Mouse (Mus musculus) megakaryocyte, embryonic 14.5 days (primary cell): ENCODE measurements around the gene C1rl.
"Not testable (repeated sequence)": the region's sequence is repeated elsewhere in the genome, so short reads cannot be mapped to it uniquely, and the experiment has no call there.

Experiments used
- FLI1 ChIP-seq: IDR thresholded peaks from 2 replicates; pipeline ENCODE4 v1.6.1; 2012; ENCODE audit warnings: low read length, inconsistent platforms, mixed read lengths
- GATA1 ChIP-seq: IDR thresholded peaks from 3 replicates; pipeline ENCODE4 v1.6.1; 2012; ENCODE audit warnings: mixed read lengths, low read length, inconsistent platforms, borderline replicate concordance

DNA sequence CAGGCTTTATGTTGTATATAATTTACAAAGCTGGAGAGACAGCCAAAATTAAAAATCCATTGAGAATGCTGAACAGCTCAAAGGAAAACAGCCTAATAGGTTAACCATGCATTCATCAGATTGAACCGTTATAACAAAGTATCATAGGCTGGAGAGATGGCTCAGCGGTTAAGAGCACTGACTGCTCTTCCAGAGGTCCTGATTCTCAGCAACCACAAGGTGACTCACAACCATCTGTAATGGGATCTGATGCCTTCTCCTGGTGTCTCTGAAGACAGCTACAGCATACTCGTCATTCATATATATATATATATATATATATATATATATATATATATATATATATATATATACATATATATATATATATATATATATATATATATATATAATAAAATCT, 9.1 kb upstream of the C1rl start:
- not testable (repeated sequence) for TF ChIP-seq FLI1, GATA1
